Mouse (Mus musculus) hindbrain, embryonic 15.5 days (tissue): Measurements from ENCODE around the gene Shoc2. TPM values are rescaled to one million over a fixed set of nuclear protein-coding genes. Genes with fewer than 3 reads are reported as not detected.

ENCODE experiments used
- ATAC-seq: fragments of 200-750 bp; cut with Nextera tagmentation; 2 replicates; pipeline ENCODE4 v1.8.0; 2017; ENCODE audit warnings: low read depth, moderate number of reproducible peaks, moderate TSS enrichment; ENCODE audit not compliant: low FRiP score
- H3K27ac ChIP-seq: fragments of 300-500 bp; sonication (generic); replicated peaks from 2 replicates; pipeline ENCODE4 v1.5.1; 2015; ENCODE audit warnings: mild to moderate bottlenecking, inconsistent platforms
- H3K27me3 ChIP-seq: fragments of 300-500 bp; sonication (generic); 2 replicates; pipeline ENCODE4 v1.6.1; 2015; ENCODE audit warnings: control low read depth, inconsistent platforms
- H3K36me3 ChIP-seq: fragments of 300-500 bp; sonication (generic); 2 replicates; pipeline ENCODE4 v1.6.1; 2015; ENCODE audit warnings: control low read depth, inconsistent platforms
- H3K4me1 ChIP-seq: fragments of 300-500 bp; sonication (generic); replicated peaks from 2 replicates; pipeline ENCODE4 v1.6.1; 2015; ENCODE audit warnings: control low read depth, inconsistent platforms
- H3K4me2 ChIP-seq: fragments of 300-500 bp; sonication (generic); 2 replicates; pipeline ENCODE4 v1.6.1; 2015; ENCODE audit warnings: moderate library complexity, mild to moderate bottlenecking, inconsistent platforms
- H3K4me3 ChIP-seq: fragments of 300-500 bp; sonication (generic); 2 replicates; pipeline ENCODE4 v1.5.1; 2015; ENCODE audit warnings: mild to moderate bottlenecking, inconsistent platforms
- H3K9ac ChIP-seq: fragments of 300-500 bp; sonication (generic); 2 replicates; pipeline ENCODE4 v1.6.1; 2015; ENCODE audit warnings: inconsistent platforms
- H3K9me3 ChIP-seq: fragments of 300-500 bp; sonication (generic); 2 replicates; pipeline ENCODE4 v1.6.1; 2016; ENCODE audit warnings: control low read depth, inconsistent platforms
- WGBS: fragments of 180-500 bp; shearing (Covaris S2); methylation state at CpG from one replicate; pipeline ENCODE4 v1.1.7; 2015; 5-methylcytosine and 5-hydroxymethylcytosine counted together
- polyA plus RNA-seq: library from polyadenylated mRNA; unstranded; fragments of >200 nt; fragmentation: Nextera tagmentation; extraction: Ambion mirVana; gene quantifications from 2 replicates; pipeline ENCODE4 v1.2.1, GENCODE M21; 2015

Shoc2 gene
- polyA plus RNA-seq, 1 experiment from 2014 or later: 64.6 TPM

- ATAC-seq: peak; percentile 88
- H3K4me2 ChIP-seq: peak overlapping the region; percentile 99
- peak overlapping the region; percentile 74 for H3K9ac ChIP-seq
- no peaks in the 10 kb centered on the region for H3K36me3 ChIP-seq
- H3K27me3 ChIP-seq: peaks cover 13% of the 10 kb centered on the region; the same call in 1 of the 2 replicates
- no peaks in the 10 kb centered on the region for H3K9me3 ChIP-seq
- peaks cover 49% of the 10 kb centered on the region for H3K4me1 ChIP-seq
- under 1% methylated on average over 59 of the region's 59 CpGs for WGBS
- H3K4me3 ChIP-seq: peak overlapping the region; percentile 64
- peak overlapping the region; percentile 81 for H3K27ac ChIP-seq
Measured at GRCm38 (mm10) chr19:54044507-54045371, 100.6 kb downstream of the Shoc2 start.

DNA sequence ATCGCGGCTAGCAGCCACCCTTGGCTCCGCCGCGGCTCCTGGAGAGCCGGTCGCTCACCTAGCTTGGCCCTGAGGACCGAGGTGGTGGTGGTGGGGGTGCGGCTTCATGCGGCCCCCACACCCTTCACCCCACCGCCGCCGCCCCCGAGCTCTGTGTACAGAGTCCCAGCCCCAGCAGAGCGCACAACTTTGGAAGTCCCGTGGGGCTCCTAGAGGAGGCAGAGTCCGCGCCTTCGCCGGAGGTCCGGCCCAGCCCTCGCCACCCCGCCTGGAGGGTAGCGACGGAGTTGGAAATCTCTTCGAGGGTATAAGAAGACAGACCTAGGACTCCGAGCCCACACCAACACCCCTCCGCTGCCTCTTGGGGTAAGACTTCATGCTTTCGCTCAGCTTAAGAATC, 101.3 kb downstream of the Shoc2 start:
- ATAC-seq: peak; percentile 15; the same call in 1 of the 2 replicates
- H3K4me2 ChIP-seq: peak overlapping the region; percentile 99
- H3K9ac ChIP-seq: peak overlapping the region; percentile 74
- H3K27me3 ChIP-seq: peaks cover 15% of the 10 kb centered on the region; the same call in 1 of the 2 replicates
- H3K27ac ChIP-seq: peak overlapping the region; percentile 81
- no peaks in the 10 kb centered on the region for H3K9me3 ChIP-seq
- peaks cover 49% of the 10 kb centered on the region for H3K4me1 ChIP-seq
- peak overlapping the region; percentile 64 for H3K4me3 ChIP-seq
- WGBS: under 1% methylated on average over 29 of the region's 29 CpGs
- no peaks in the 10 kb centered on the region for H3K36me3 ChIP-seq

- Histone ChIP-seq H3K4me3 (peak overlapping the region; percentile 64), H3K4me2 (peak overlapping the region; percentile 99), H3K27me3 (peaks cover 15% of the 10 kb centered on the region; the same call in 1 of the 2 replicates), H3K27ac (peak overlapping the region; percentile 81), H3K9me3 (no peaks in the 10 kb centered on the region), H3K4me1 (peaks cover 49% of the 10 kb centered on the region), H3K36me3 (no peaks in the 10 kb centered on the region), H3K9ac (peak overlapping the region; percentile 74)
- ATAC-seq: no peak
- 3% methylated on average over 55 of the region's 55 CpGs for WGBS
Measured at GRCm38 (mm10) chr19:54045931-54046683, 102.0 kb downstream of the Shoc2 start.

- Histone ChIP-seq H3K9me3 (no peaks in the 10 kb centered on the region), H3K27me3 (peaks cover 15% of the 10 kb centered on the region; the same call in 1 of the 2 replicates), H3K36me3 (no peaks in the 10 kb centered on the region), H3K27ac (peak overlapping the region; percentile 81; the same call in 1 of the 2 replicates), H3K4me3 (peak overlapping the region; percentile 64), H3K4me1 (peaks cover 49% of the 10 kb centered on the region), H3K9ac (peak overlapping the region; percentile 74), H3K4me2 (peak overlapping the region; percentile 99)
- no peak for ATAC-seq
- WGBS: 1% methylated on average over 46 of the region's 46 CpGs
Measured at GRCm38 (mm10) chr19:54046684-54047070, 102.6 kb downstream of the Shoc2 start.

- Histone ChIP-seq H3K27me3 (peaks cover 15% of the 10 kb centered on the region; the same call in 1 of the 2 replicates), H3K9ac (peak overlapping the region; percentile 74), H3K4me1 (peaks cover 49% of the 10 kb centered on the region), H3K4me2 (peak overlapping the region; percentile 99), H3K27ac (peak overlapping the region; percentile 51), H3K4me3 (peak overlapping the region; percentile 64), H3K36me3 (no peaks in the 10 kb centered on the region), H3K9me3 (no peaks in the 10 kb centered on the region)
- WGBS: 2% methylated on average over 27 of the region's 27 CpGs
- no peak for ATAC-seq
Measured at GRCm38 (mm10) chr19:54047386-54048050, 103.4 kb downstream of the Shoc2 start.

DNA sequence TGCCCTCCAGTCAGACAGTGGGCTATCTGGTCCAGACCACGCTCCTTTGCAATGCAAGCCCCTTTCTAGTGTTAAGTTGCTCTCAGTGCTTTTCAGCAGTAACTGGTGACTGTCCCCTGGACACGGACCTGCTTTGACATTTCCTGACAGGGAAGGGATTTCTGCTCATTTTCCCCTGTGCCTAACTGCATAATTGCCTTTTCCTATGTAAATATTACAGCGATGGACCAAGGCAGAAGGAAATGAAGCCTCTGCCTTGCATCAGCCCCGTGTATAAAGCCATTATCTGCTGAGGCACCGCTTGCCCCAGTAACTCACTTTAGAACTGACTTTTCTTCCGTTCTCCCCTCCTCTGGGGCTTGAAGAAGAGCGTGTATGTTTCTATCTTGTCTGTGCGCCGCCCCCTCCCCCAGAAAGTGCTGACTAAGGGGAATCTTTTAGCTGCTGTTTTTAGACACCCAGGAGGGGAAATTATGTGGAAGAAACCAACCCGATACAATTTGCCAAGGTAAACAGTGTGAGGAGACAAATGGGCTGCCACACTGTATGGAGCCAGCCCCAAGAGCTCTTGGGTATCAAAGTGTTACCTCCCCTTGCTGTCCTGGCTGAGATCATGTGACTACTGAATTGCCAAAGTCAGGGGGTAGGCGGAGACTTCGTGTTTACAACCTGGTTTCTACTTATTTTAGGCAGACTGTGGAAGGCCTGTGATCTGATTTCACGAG, 104.2 kb downstream of the Shoc2 start:
- H3K4me3 ChIP-seq: peak overlapping the region; percentile 64
- H3K36me3 ChIP-seq: no peaks in the 10 kb centered on the region
- 11% methylated on average over 13 of the region's 13 CpGs for WGBS
- H3K4me2 ChIP-seq: peak overlapping the region; percentile 99
- no peak overlapping the region for H3K9ac ChIP-seq
- no peak overlapping the region for H3K27ac ChIP-seq
- peaks cover 47% of the 10 kb centered on the region for H3K4me1 ChIP-seq
- ATAC-seq: no peak
- H3K27me3 ChIP-seq: peaks cover 15% of the 10 kb centered on the region; the same call in 1 of the 2 replicates
- no peaks in the 10 kb centered on the region for H3K9me3 ChIP-seq

GRCm38 (mm10) chr19:54051651-54052050, 107.5 kb downstream of the Shoc2 start:
- H3K4me1 ChIP-seq: peaks cover 26% of the 10 kb centered on the region
- H3K4me2 ChIP-seq: no peak overlapping the region
- ATAC-seq: no peak
- no peak overlapping the region for H3K27ac ChIP-seq
- H3K9ac ChIP-seq: no peak overlapping the region
- 75% methylated on average over 4 of the region's 4 CpGs for WGBS
- no peak overlapping the region for H3K4me3 ChIP-seq
- no peaks in the 10 kb centered on the region for H3K9me3 ChIP-seq
- peaks cover 10% of the 10 kb centered on the region; the same call in 1 of the 2 replicates for H3K27me3 ChIP-seq
- no peaks in the 10 kb centered on the region for H3K36me3 ChIP-seq

- H3K9ac ChIP-seq: no peak overlapping the region
- no peaks in the 10 kb centered on the region for H3K4me1 ChIP-seq
- ATAC-seq: no peak
- no peak overlapping the region for H3K27ac ChIP-seq
- H3K36me3 ChIP-seq: no peaks in the 10 kb centered on the region
- H3K27me3 ChIP-seq: no peaks in the 10 kb centered on the region
- WGBS: 33% methylated on average over 5 of the region's 5 CpGs
- no peaks in the 10 kb centered on the region for H3K9me3 ChIP-seq
- H3K4me2 ChIP-seq: no peak overlapping the region
- H3K4me3 ChIP-seq: no peak overlapping the region
Measured at GRCm38 (mm10) chr19:54055845-54056244, 111.7 kb downstream of the Shoc2 start.

DNA sequence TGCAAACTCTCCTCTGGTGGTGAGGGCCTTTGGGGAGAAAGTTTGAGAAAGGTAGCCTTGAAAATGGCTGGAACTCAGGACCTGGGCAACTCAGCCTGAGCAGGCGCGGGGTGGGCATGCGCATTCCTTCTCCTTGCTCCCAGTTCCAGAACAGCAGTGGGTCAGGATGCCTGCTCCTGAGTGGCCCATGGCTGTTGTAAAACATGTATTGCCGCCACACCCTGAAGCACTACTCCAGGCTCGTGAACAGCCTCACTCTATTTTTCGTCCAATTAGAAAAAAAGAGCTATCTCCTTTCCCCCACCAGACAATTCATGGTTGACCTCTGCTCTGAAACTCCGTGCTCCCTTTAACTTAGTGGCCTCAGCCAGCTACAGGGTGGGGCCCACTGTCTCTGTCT, 124.3 kb downstream of the Shoc2 start:
- Histone ChIP-seq H3K9ac (no peak overlapping the region), H3K9me3 (no peaks in the 10 kb centered on the region), H3K27ac (no peak overlapping the region), H3K4me3 (no peak overlapping the region), H3K27me3 (no peaks in the 10 kb centered on the region), H3K4me2 (no peak overlapping the region), H3K4me1 (no peaks in the 10 kb centered on the region), H3K36me3 (no peaks in the 10 kb centered on the region)
- ATAC-seq: no peak
- 81% methylated on average over 7 of the region's 7 CpGs for WGBS

- Histone ChIP-seq H3K4me3 (no peak overlapping the region), H3K9ac (no peak overlapping the region), H3K4me1 (no peaks in the 10 kb centered on the region), H3K36me3 (no peaks in the 10 kb centered on the region), H3K27me3 (no peaks in the 10 kb centered on the region), H3K27ac (no peak overlapping the region), H3K4me2 (no peak overlapping the region), H3K9me3 (no peaks in the 10 kb centered on the region)
- no peak for ATAC-seq
- WGBS: 92% methylated on average over 5 of the region's 5 CpGs
Measured at GRCm38 (mm10) chr19:54070521-54070920, 126.4 kb downstream of the Shoc2 start.

- WGBS: 82% methylated on average over 5 of the region's 5 CpGs
- ATAC-seq: no peak
Measured at GRCm38 (mm10) chr19:54072233-54072800, 128.2 kb downstream of the Shoc2 start.

More at GRCm38 (mm10) chr19:54072233-54072800, 128.2 kb downstream of the Shoc2 start:
- H3K27me3 ChIP-seq: no peaks in the 10 kb centered on the region
- H3K27ac ChIP-seq: no peak overlapping the region
- no peak overlapping the region for H3K9ac ChIP-seq
- 0 out of 2 replicates have a peak, but pooled peaks cover 4% of the 10 kb centered on the region for H3K4me1 ChIP-seq
- H3K4me3 ChIP-seq: no peak overlapping the region
- no peaks in the 10 kb centered on the region for H3K9me3 ChIP-seq
- no peak overlapping the region for H3K4me2 ChIP-seq
- no peaks in the 10 kb centered on the region for H3K36me3 ChIP-seq
